Comparison of ENCODE assay signal across 20 mouse cellular contexts in genomic region chr12:100901386-100901785, GRCm38 (mm10).
"Had no signal": no experiment of that assay in that cellular context is flagged by ENCODE, and none has a peak within 500 bp of the region (broad histone marks: within the 10 kb centered on the region; RNA-seq: fewer than 3 reads in every experiment).

No protein-coding gene starts in this region.

- DNase-seq: kidney, adult 9 months; kidney, postnatal 14 days; kidney, postnatal 4 days; liver; lung, adult 18-20 months; lung, postnatal 10 days; lung, postnatal 36 days; midbrain, embryonic 14.5 days; retina, postnatal 1 day; thymus, adult 2 months; thymus, postnatal 25 days had no signal

- H3K4me3 ChIP-seq: limb, embryonic 10.5 days; limb, embryonic 13.5 days; liver, embryonic 12.5 days; liver, embryonic 15.5 days; lung, embryonic 15.5 days; neural tube, embryonic 12.5 days; neural tube, embryonic 15.5 days had no signal

- H3K4me2 ChIP-seq: limb, embryonic 13.5 days; liver, embryonic 12.5 days; liver, embryonic 15.5 days; lung, embryonic 15.5 days; midbrain, embryonic 11.5 days; neural tube, embryonic 12.5 days; neural tube, embryonic 15.5 days had no signal

- H3K27ac ChIP-seq: limb, embryonic 10.5 days; limb, embryonic 13.5 days; liver, embryonic 12.5 days; liver, embryonic 15.5 days; lung, embryonic 15.5 days; neural tube, embryonic 12.5 days; neural tube, embryonic 15.5 days had no signal

- H3K9ac ChIP-seq: limb, embryonic 13.5 days; liver, embryonic 12.5 days; liver, embryonic 15.5 days; lung, embryonic 15.5 days; neural tube, embryonic 12.5 days; neural tube, embryonic 15.5 days had no signal

- H3K9me3 ChIP-seq: limb, embryonic 10.5 days; limb, embryonic 13.5 days; liver, embryonic 12.5 days; liver, embryonic 15.5 days; lung, embryonic 15.5 days; neural tube, embryonic 12.5 days; neural tube, embryonic 15.5 days had no signal

- H3K36me3 ChIP-seq: limb, embryonic 10.5 days; limb, embryonic 13.5 days; liver, embryonic 12.5 days; liver, embryonic 15.5 days; lung, embryonic 15.5 days; neural tube, embryonic 12.5 days; neural tube, embryonic 15.5 days had no signal

- H3K4me1 ChIP-seq: liver, embryonic 15.5 days had no signal

- ATAC-seq: intestine, postnatal 0 days; liver, embryonic 12.5 days had no signal
